Mouse (Mus musculus): ENCODE results near the gene Gm20696. TPM values are rescaled to one million over a fixed set of nuclear protein-coding genes. Genes with fewer than 3 reads are reported as not detected.

The Gm20696 gene
- polyA plus RNA-seq, 1 experiment, result 1.7 TPM

GRCm38 (mm10) chr6:99453763-99454520, 212.7 kb downstream of the Gm20696 start:
- no peak for DNase-seq (ENCODE audit: low read depth in 1 of 2, low spot score in 2 of 2)
- H3K4me3 ChIP-seq (ENCODE audit: extremely low read depth, insufficient read depth, insufficient read length), result no peak overlapping the region
- no peaks in the 10 kb centered on the region; the same call in 1 of the 2 replicates for H3K4me1 ChIP-seq (ENCODE audit: control insufficient read depth, insufficient read depth, insufficient read length)
- no peaks in the 10 kb centered on the region for H3K27me3 ChIP-seq (ENCODE audit: control insufficient read depth, insufficient read depth, low read length)
- H3K27ac ChIP-seq (ENCODE audit: insufficient read depth, low read length), result no peak overlapping the region
- no peaks in the 10 kb centered on the region for H3K36me3 ChIP-seq (ENCODE audit: control insufficient read depth, insufficient read depth, low read length)
- TF ChIP-seq POLR2A (IDR thresholded peaks at IDR 0.05; ENCODE audit: low read depth, low read length) (no peak), CTCF (IDR thresholded peaks at IDR 0.05; ENCODE audit: extremely low read depth, insufficient read depth, insufficient read length, insufficient replicate concordance) (no peak)
- 94% methylated on average over 7 of the region's 7 CpGs for WGBS

- H3K36me3 ChIP-seq (ENCODE audit: control insufficient read depth, insufficient read depth, low read length), result no peaks in the 10 kb centered on the region
- WGBS, result 62% methylated on average over 2 of the region's 2 CpGs
- H3K27ac ChIP-seq (ENCODE audit: insufficient read depth, low read length), result no peak overlapping the region
- no peak overlapping the region for H3K4me3 ChIP-seq (ENCODE audit: extremely low read depth, insufficient read depth, insufficient read length)
- peak; percentile 40 to 50 for DNase-seq (ENCODE audit: low read depth in 1 of 2, low spot score in 2 of 2)
- no peak for TF ChIP-seq POLR2A (IDR thresholded peaks at IDR 0.05; ENCODE audit: low read depth, low read length)
- peak; percentile 79; the same call in 1 of the 2 replicates for TF ChIP-seq CTCF (IDR thresholded peaks at IDR 0.05; ENCODE audit: extremely low read depth, insufficient read depth, insufficient read length, insufficient replicate concordance)
- H3K27me3 ChIP-seq (ENCODE audit: control insufficient read depth, insufficient read depth, low read length), result no peaks in the 10 kb centered on the region
- H3K4me1 ChIP-seq (ENCODE audit: control insufficient read depth, insufficient read depth, insufficient read length), result no peaks in the 10 kb centered on the region; the same call in 1 of the 2 replicates
Observed at GRCm38 (mm10) chr6:99452638-99453185, 213.9 kb downstream of the Gm20696 start.

DNA sequence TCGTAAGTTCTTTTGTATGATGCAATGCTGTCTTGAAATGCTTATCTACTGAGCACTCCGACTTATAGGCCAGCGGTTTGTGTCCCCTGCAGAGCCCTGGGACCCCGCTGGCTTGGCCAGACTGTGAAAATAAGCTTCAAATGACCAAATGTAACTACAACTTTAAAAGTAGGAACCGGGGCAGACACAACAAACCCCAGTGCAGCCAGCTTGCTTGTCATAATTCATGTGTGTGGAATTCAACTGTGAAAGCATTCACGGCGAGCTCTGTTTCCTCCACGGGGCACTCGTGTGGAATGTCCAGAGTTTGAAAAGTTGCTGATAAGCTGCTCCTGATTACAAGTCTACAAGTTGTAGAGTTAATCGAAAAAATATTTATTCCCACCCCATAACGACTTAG, 215.1 kb downstream of the Gm20696 start:
- TF ChIP-seq CTCF (IDR thresholded peaks at IDR 0.05; ENCODE audit: extremely low read depth, insufficient read depth, insufficient read length, insufficient replicate concordance), result no peak
- no peak for TF ChIP-seq POLR2A (IDR thresholded peaks at IDR 0.05; ENCODE audit: low read depth, low read length)
- Histone ChIP-seq H3K4me3 (ENCODE audit: extremely low read depth, insufficient read depth, insufficient read length) (no peak overlapping the region), H3K36me3 (ENCODE audit: control insufficient read depth, insufficient read depth, low read length) (no peaks in the 10 kb centered on the region), H3K4me1 (ENCODE audit: control insufficient read depth, insufficient read depth, insufficient read length) (no peaks in the 10 kb centered on the region; the same call in 1 of the 2 replicates), H3K27me3 (ENCODE audit: control insufficient read depth, insufficient read depth, low read length) (no peaks in the 10 kb centered on the region), H3K27ac (ENCODE audit: insufficient read depth, low read length) (no peak overlapping the region)
- no peak for DNase-seq (ENCODE audit: low read depth in 1 of 2, low spot score in 2 of 2)
- 71% methylated on average over 11 of the region's 11 CpGs for WGBS

- H3K4me1 ChIP-seq (ENCODE audit: control insufficient read depth, insufficient read depth, insufficient read length), result no peaks in the 10 kb centered on the region
- WGBS, result 85% methylated on average over 4 of the region's 4 CpGs
Observed at GRCm38 (mm10) chr6:99447447-99447846, 219.2 kb downstream of the Gm20696 start.

GRCm38 (mm10) chr6:99446801-99447415, 219.7 kb downstream of the Gm20696 start:
- no peak overlapping the region for H3K27ac ChIP-seq (ENCODE audit: insufficient read depth, low read length)
- no peaks in the 10 kb centered on the region for H3K36me3 ChIP-seq (ENCODE audit: control insufficient read depth, insufficient read depth, low read length)
- H3K4me1 ChIP-seq (ENCODE audit: control insufficient read depth, insufficient read depth, insufficient read length), result no peaks in the 10 kb centered on the region
- DNase-seq (ENCODE audit: low read depth in 1 of 2, low spot score in 2 of 2), result no peak
- WGBS, result 83% methylated on average over 12 of the region's 12 CpGs
- no peak overlapping the region for H3K4me3 ChIP-seq (ENCODE audit: extremely low read depth, insufficient read depth, insufficient read length)
- TF ChIP-seq CTCF (IDR thresholded peaks at IDR 0.05; ENCODE audit: extremely low read depth, insufficient read depth, insufficient read length, insufficient replicate concordance) (no peak), POLR2A (IDR thresholded peaks at IDR 0.05; ENCODE audit: low read depth, low read length) (no peak)
- H3K27me3 ChIP-seq (ENCODE audit: control insufficient read depth, insufficient read depth, low read length), result no peaks in the 10 kb centered on the region

More at GRCm38 (mm10) chr6:99447447-99447846, 219.2 kb downstream of the Gm20696 start:
- H3K27ac ChIP-seq (ENCODE audit: insufficient read depth, low read length), result peak overlapping the region; percentile 30; the same call in 1 of the 2 replicates
- H3K27me3 ChIP-seq (ENCODE audit: control insufficient read depth, insufficient read depth, low read length), result no peaks in the 10 kb centered on the region
- H3K36me3 ChIP-seq (ENCODE audit: control insufficient read depth, insufficient read depth, low read length), result no peaks in the 10 kb centered on the region
- H3K4me3 ChIP-seq (ENCODE audit: extremely low read depth, insufficient read depth, insufficient read length), result no peak overlapping the region
- TF ChIP-seq CTCF (IDR thresholded peaks at IDR 0.05; ENCODE audit: extremely low read depth, insufficient read depth, insufficient read length, insufficient replicate concordance) (no peak), POLR2A (IDR thresholded peaks at IDR 0.05; ENCODE audit: low read depth, low read length) (no peak)
- DNase-seq (ENCODE audit: low read depth in 1 of 2, low spot score in 2 of 2), result no peak

DNA sequence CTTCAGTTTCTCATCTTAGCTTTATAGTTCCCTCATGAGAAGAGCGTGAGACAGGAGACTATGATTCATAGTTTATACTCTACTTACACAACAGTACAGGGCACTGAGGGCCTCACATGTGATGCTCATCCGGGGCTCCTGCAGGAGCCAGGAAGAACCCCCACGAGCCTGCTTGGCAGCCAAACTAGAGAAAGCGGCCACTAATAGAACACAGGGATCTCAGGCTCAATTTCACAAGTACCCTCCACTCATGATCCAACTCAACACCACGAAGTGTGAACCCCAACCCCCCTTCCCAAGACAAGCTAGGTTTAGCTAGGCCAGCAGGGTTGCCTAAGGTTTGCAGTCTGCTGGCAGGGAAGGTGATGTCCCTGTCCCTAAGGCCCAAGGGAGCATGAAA, 223.1 kb downstream of the Gm20696 start:
- Histone ChIP-seq H3K4me3 (ENCODE audit: extremely low read depth, insufficient read depth, insufficient read length) (no peak overlapping the region), H3K27me3 (ENCODE audit: control insufficient read depth, insufficient read depth, low read length) (no peaks in the 10 kb centered on the region), H3K27ac (ENCODE audit: insufficient read depth, low read length) (no peak overlapping the region; the same call in 1 of the 2 replicates), H3K36me3 (ENCODE audit: control insufficient read depth, insufficient read depth, low read length) (no peaks in the 10 kb centered on the region), H3K4me1 (ENCODE audit: control insufficient read depth, insufficient read depth, insufficient read length) (peaks cover 12% of the 10 kb centered on the region)
- 90% methylated on average over 5 of the region's 5 CpGs for WGBS
- TF ChIP-seq CTCF (IDR thresholded peaks at IDR 0.05; ENCODE audit: extremely low read depth, insufficient read depth, insufficient read length, insufficient replicate concordance), result no peak
- TF ChIP-seq POLR2A (IDR thresholded peaks at IDR 0.05; ENCODE audit: low read depth, low read length), result no peak
- no peak for DNase-seq (ENCODE audit: low read depth in 1 of 2, low spot score in 2 of 2)
